Mouse (Mus musculus): ENCODE measurements around the gene 1700022I11Rik. TPM values are rescaled to one million over a fixed set of nuclear protein-coding genes. Genes with fewer than 3 reads are reported as not detected.

The 1700022I11Rik gene
- polyA plus RNA-seq, 1 experiment from 2014 or later: 0.97 TPM

GRCm38 (mm10) chr4:42953435-42954094, 15.8 kb upstream of the 1700022I11Rik start:
- H3K4me3 ChIP-seq (ENCODE audit: low read depth, low read length): no peak overlapping the region
- peaks cover 17% of the 10 kb centered on the region; the same call in 1 of the 2 replicates for H3K4me1 ChIP-seq (ENCODE audit: control insufficient read depth, insufficient read depth, low read length)
- no peak overlapping the region for H3K4me2 ChIP-seq (replicated peaks; ENCODE audit: low read depth, low read length)
- H3K27ac ChIP-seq (ENCODE audit: low read length): no peak overlapping the region
- H3K36me3 ChIP-seq (ENCODE audit: control insufficient read depth, insufficient read depth, low read length): peaks cover 14% of the 10 kb centered on the region
- no peak overlapping the region for H3K9ac ChIP-seq (replicated peaks; ENCODE audit: low read depth, low read length)
- no peaks in the 10 kb centered on the region for H3K27me3 ChIP-seq (ENCODE audit: control insufficient read depth, insufficient read depth, low read length)
- H3K9me3 ChIP-seq (ENCODE audit: control insufficient read depth, low read depth, low read length): no peaks in the 10 kb centered on the region
- 36% methylated on average over 10 of the region's 10 CpGs for WGBS
- no peak for ATAC-seq (ENCODE audit: insufficient number of reproducible peaks, insufficient read depth, low FRiP score, low read depth)

- 5% methylated on average over 10 of the region's 10 CpGs for WGBS
- H3K27ac ChIP-seq (ENCODE audit: low read length): no peak overlapping the region
- H3K27me3 ChIP-seq (ENCODE audit: control insufficient read depth, insufficient read depth, low read length): no peaks in the 10 kb centered on the region
- H3K9me3 ChIP-seq (ENCODE audit: control insufficient read depth, low read depth, low read length): no peaks in the 10 kb centered on the region
- peaks cover 13% of the 10 kb centered on the region; the same call in 1 of the 2 replicates for H3K4me1 ChIP-seq (ENCODE audit: control insufficient read depth, insufficient read depth, low read length)
- no peak for ATAC-seq (ENCODE audit: insufficient number of reproducible peaks, insufficient read depth, low FRiP score, low read depth)
- H3K36me3 ChIP-seq (ENCODE audit: control insufficient read depth, insufficient read depth, low read length): peaks cover 14% of the 10 kb centered on the region
- no peak overlapping the region for H3K4me3 ChIP-seq (ENCODE audit: low read depth, low read length)
- no peak overlapping the region for H3K9ac ChIP-seq (replicated peaks; ENCODE audit: low read depth, low read length)
- H3K4me2 ChIP-seq (replicated peaks; ENCODE audit: low read depth, low read length): no peak overlapping the region
Observed at GRCm38 (mm10) chr4:42954297-42954696, 15.1 kb upstream of the 1700022I11Rik start.

GRCm38 (mm10) chr4:42955200-42955599, 14.2 kb upstream of the 1700022I11Rik start:
- Histone ChIP-seq H3K9ac (replicated peaks; ENCODE audit: low read depth, low read length) (no peak overlapping the region), H3K4me1 (ENCODE audit: control insufficient read depth, insufficient read depth, low read length) (peaks cover 13% of the 10 kb centered on the region; the same call in 1 of the 2 replicates), H3K4me2 (replicated peaks; ENCODE audit: low read depth, low read length) (no peak overlapping the region), H3K27me3 (ENCODE audit: control insufficient read depth, insufficient read depth, low read length) (no peaks in the 10 kb centered on the region), H3K36me3 (ENCODE audit: control insufficient read depth, insufficient read depth, low read length) (peaks cover 14% of the 10 kb centered on the region), H3K27ac (ENCODE audit: low read length) (no peak overlapping the region), H3K9me3 (ENCODE audit: control insufficient read depth, low read depth, low read length) (no peaks in the 10 kb centered on the region), H3K4me3 (ENCODE audit: low read depth, low read length) (no peak overlapping the region)
- WGBS: 92% methylated on average over 3 of the region's 3 CpGs
- no peak for ATAC-seq (ENCODE audit: insufficient number of reproducible peaks, insufficient read depth, low FRiP score, low read depth)

GRCm38 (mm10) chr4:42956581-42956980, 12.8 kb upstream of the 1700022I11Rik start:
- H3K27me3 ChIP-seq (ENCODE audit: control insufficient read depth, insufficient read depth, low read length): no peaks in the 10 kb centered on the region
- no peak overlapping the region for H3K4me3 ChIP-seq (ENCODE audit: low read depth, low read length)
- H3K4me1 ChIP-seq (ENCODE audit: control insufficient read depth, insufficient read depth, low read length): 0 out of 2 replicates have a peak, but pooled peaks cover 5% of the 10 kb centered on the region
- no peak overlapping the region for H3K27ac ChIP-seq (ENCODE audit: low read length)
- peaks cover 14% of the 10 kb centered on the region for H3K36me3 ChIP-seq (ENCODE audit: control insufficient read depth, insufficient read depth, low read length)
- no peak for ATAC-seq (ENCODE audit: insufficient number of reproducible peaks, insufficient read depth, low FRiP score, low read depth)
- WGBS: 95% methylated on average over 17 of the region's 17 CpGs
- no peak overlapping the region for H3K4me2 ChIP-seq (replicated peaks; ENCODE audit: low read depth, low read length)
- no peaks in the 10 kb centered on the region for H3K9me3 ChIP-seq (ENCODE audit: control insufficient read depth, low read depth, low read length)
- H3K9ac ChIP-seq (replicated peaks; ENCODE audit: low read depth, low read length): no peak overlapping the region

- Histone ChIP-seq H3K27me3 (ENCODE audit: control insufficient read depth, insufficient read depth, low read length) (no peaks in the 10 kb centered on the region), H3K9me3 (ENCODE audit: control insufficient read depth, low read depth, low read length) (no peaks in the 10 kb centered on the region), H3K4me1 (ENCODE audit: control insufficient read depth, insufficient read depth, low read length) (0 out of 2 replicates have a peak, but pooled peaks cover 3% of the 10 kb centered on the region), H3K4me2 (replicated peaks; ENCODE audit: low read depth, low read length) (no peak overlapping the region), H3K9ac (replicated peaks; ENCODE audit: low read depth, low read length) (no peak overlapping the region), H3K27ac (ENCODE audit: low read length) (no peak overlapping the region), H3K36me3 (ENCODE audit: control insufficient read depth, insufficient read depth, low read length) (peaks cover 14% of the 10 kb centered on the region), H3K4me3 (ENCODE audit: low read depth, low read length) (no peak overlapping the region)
- no peak for ATAC-seq (ENCODE audit: insufficient number of reproducible peaks, insufficient read depth, low FRiP score, low read depth)
- 87% methylated on average over 11 of the region's 11 CpGs for WGBS
Observed at GRCm38 (mm10) chr4:42957306-42957705, 12.1 kb upstream of the 1700022I11Rik start.

GRCm38 (mm10) chr4:42957979-42958378, 11.4 kb upstream of the 1700022I11Rik start:
- ATAC-seq (ENCODE audit: insufficient number of reproducible peaks, insufficient read depth, low FRiP score, low read depth): no peak
- Histone ChIP-seq H3K9me3 (ENCODE audit: control insufficient read depth, low read depth, low read length) (no peaks in the 10 kb centered on the region), H3K9ac (replicated peaks; ENCODE audit: low read depth, low read length) (no peak overlapping the region), H3K36me3 (ENCODE audit: control insufficient read depth, insufficient read depth, low read length) (peaks cover 14% of the 10 kb centered on the region), H3K4me1 (ENCODE audit: control insufficient read depth, insufficient read depth, low read length) (0 out of 2 replicates have a peak, but pooled peaks cover 3% of the 10 kb centered on the region), H3K4me2 (replicated peaks; ENCODE audit: low read depth, low read length) (no peak overlapping the region), H3K27me3 (ENCODE audit: control insufficient read depth, insufficient read depth, low read length) (no peaks in the 10 kb centered on the region), H3K4me3 (ENCODE audit: low read depth, low read length) (no peak overlapping the region), H3K27ac (ENCODE audit: low read length) (no peak overlapping the region)
- 84% methylated on average over 8 of the region's 8 CpGs for WGBS

GRCm38 (mm10) chr4:42958942-42959341, 10.5 kb upstream of the 1700022I11Rik start:
- H3K27me3 ChIP-seq (ENCODE audit: control insufficient read depth, insufficient read depth, low read length): no peaks in the 10 kb centered on the region
- WGBS: 63% methylated on average over 8 of the region's 8 CpGs
- H3K9ac ChIP-seq (replicated peaks; ENCODE audit: low read depth, low read length): no peak overlapping the region
- 0 out of 2 replicates have a peak, but pooled peaks cover 3% of the 10 kb centered on the region for H3K4me1 ChIP-seq (ENCODE audit: control insufficient read depth, insufficient read depth, low read length)
- peaks cover 14% of the 10 kb centered on the region for H3K36me3 ChIP-seq (ENCODE audit: control insufficient read depth, insufficient read depth, low read length)
- ATAC-seq (ENCODE audit: insufficient number of reproducible peaks, insufficient read depth, low FRiP score, low read depth): no peak
- H3K27ac ChIP-seq (ENCODE audit: low read length): no peak overlapping the region
- no peaks in the 10 kb centered on the region for H3K9me3 ChIP-seq (ENCODE audit: control insufficient read depth, low read depth, low read length)
- H3K4me3 ChIP-seq (ENCODE audit: low read depth, low read length): no peak overlapping the region
- no peak overlapping the region for H3K4me2 ChIP-seq (replicated peaks; ENCODE audit: low read depth, low read length)

GRCm38 (mm10) chr4:42959382-42959781, 10.0 kb upstream of the 1700022I11Rik start:
- Histone ChIP-seq H3K27me3 (ENCODE audit: control insufficient read depth, insufficient read depth, low read length) (no peaks in the 10 kb centered on the region), H3K4me2 (replicated peaks; ENCODE audit: low read depth, low read length) (no peak overlapping the region), H3K4me1 (ENCODE audit: control insufficient read depth, insufficient read depth, low read length) (0 out of 2 replicates have a peak, but pooled peaks cover 3% of the 10 kb centered on the region), H3K27ac (ENCODE audit: low read length) (no peak overlapping the region), H3K4me3 (ENCODE audit: low read depth, low read length) (no peak overlapping the region), H3K36me3 (ENCODE audit: control insufficient read depth, insufficient read depth, low read length) (peaks cover 14% of the 10 kb centered on the region), H3K9ac (replicated peaks; ENCODE audit: low read depth, low read length) (no peak overlapping the region), H3K9me3 (ENCODE audit: control insufficient read depth, low read depth, low read length) (no peaks in the 10 kb centered on the region)
- 58% methylated on average over 4 of the region's 4 CpGs for WGBS
- ATAC-seq (ENCODE audit: insufficient number of reproducible peaks, insufficient read depth, low FRiP score, low read depth): no peak

- peaks cover 8% of the 10 kb centered on the region for H3K36me3 ChIP-seq (ENCODE audit: control insufficient read depth, insufficient read depth, low read length)
- H3K4me1 ChIP-seq (ENCODE audit: control insufficient read depth, insufficient read depth, low read length): no peaks in the 10 kb centered on the region
- no peaks in the 10 kb centered on the region for H3K9me3 ChIP-seq (ENCODE audit: control insufficient read depth, low read depth, low read length)
- no peak for ATAC-seq (ENCODE audit: insufficient number of reproducible peaks, insufficient read depth, low FRiP score, low read depth)
- no peak overlapping the region for H3K9ac ChIP-seq (replicated peaks; ENCODE audit: low read depth, low read length)
- H3K27me3 ChIP-seq (ENCODE audit: control insufficient read depth, insufficient read depth, low read length): no peaks in the 10 kb centered on the region
- no peak overlapping the region for H3K27ac ChIP-seq (ENCODE audit: low read length)
- 35% methylated on average over 4 of the region's 4 CpGs for WGBS
- no peak overlapping the region for H3K4me3 ChIP-seq (ENCODE audit: low read depth, low read length)
- H3K4me2 ChIP-seq (replicated peaks; ENCODE audit: low read depth, low read length): no peak overlapping the region
Observed at GRCm38 (mm10) chr4:42961592-42961991, 7.8 kb upstream of the 1700022I11Rik start.

Data from stomach, embryonic 14.5 days (tissue).